Mouse (Mus musculus): ENCODE results near the gene Tlr9. TPM values are rescaled to one million over a fixed set of nuclear protein-coding genes. Genes with fewer than 3 reads are reported as not detected.

Gene Tlr9
- polyA plus RNA-seq, 1 experiment, result not detected

GRCm38 (mm10) chr9:106202819-106203636 lies 19.4 kb upstream of the Tlr9 start, which contains the start of gene Twf2:
Gene Twf2 (plus strand): TSS chr9:106203108.
- Histone ChIP-seq H3K4me1 (ENCODE audit: control insufficient read depth, insufficient read depth, low read length) (0 out of 2 replicates have a peak, but pooled peaks cover 2% of the 10 kb centered on the region), H3K4me3 (ENCODE audit: insufficient read depth, low read length) (peak within 1 kb of the TSS; percentile 52), H3K27ac (ENCODE audit: insufficient read depth, low read length) (0 out of 2 replicates have a peak within 1 kb of the TSS, but pooled peaks have one; percentile 1)
- TF ChIP-seq CTCF (IDR thresholded peaks at IDR 0.05; ENCODE audit: borderline replicate concordance, insufficient read depth, low read length) (no peak), POLR2A (IDR thresholded peaks at IDR 0.05; ENCODE audit: low read depth, low read length) (peak; percentile 80)

DNA sequence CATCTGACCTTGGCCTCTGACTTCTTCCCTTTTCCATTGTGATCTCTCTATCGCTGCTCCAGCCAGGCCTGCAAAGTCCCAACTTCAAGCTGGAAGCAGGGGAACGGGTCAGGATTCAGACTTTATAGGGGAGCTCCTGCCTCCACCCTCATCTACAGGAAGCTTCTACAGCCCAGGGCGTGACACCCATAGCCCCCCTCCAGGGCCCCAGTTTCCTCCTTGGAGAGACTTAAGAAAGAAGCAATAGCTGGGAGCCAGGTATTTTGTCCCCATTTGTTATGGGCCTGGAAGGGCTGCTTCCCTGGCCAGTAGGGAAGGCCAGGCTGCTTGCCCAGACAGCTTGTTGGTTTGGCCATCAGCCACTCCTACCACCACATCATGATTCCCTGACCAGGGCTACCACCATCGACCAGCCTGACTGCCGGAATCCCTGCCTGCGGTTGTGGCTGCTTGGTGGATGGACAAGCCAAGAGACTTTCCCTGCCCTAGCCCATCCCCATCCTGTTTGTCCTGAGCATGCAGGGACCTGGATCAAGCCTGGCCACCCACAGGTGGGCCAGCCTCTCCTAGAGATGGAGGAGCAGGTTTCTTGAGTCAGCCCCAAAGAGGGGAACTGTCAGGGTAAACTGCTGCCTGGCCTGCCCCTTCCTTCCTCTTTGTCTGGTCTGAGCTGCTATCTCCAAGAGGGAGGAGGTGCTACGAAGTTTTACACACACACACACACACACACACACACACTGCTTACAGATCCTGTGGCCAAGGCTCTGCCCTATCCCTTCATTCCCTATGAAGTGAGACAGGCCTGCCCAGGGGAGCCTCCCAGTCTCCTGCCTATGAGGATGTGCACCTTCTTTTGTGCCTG lies 18.2 kb upstream of the Tlr9 start:
- Histone ChIP-seq H3K4me3 (ENCODE audit: insufficient read depth, low read length) (no peak overlapping the region), H3K27ac (ENCODE audit: insufficient read depth, low read length) (no peak overlapping the region), H3K4me1 (ENCODE audit: control insufficient read depth, insufficient read depth, low read length) (0 out of 2 replicates have a peak, but pooled peaks cover 2% of the 10 kb centered on the region)
- TF ChIP-seq POLR2A (IDR thresholded peaks at IDR 0.05; ENCODE audit: low read depth, low read length) (no peak), CTCF (IDR thresholded peaks at IDR 0.05; ENCODE audit: borderline replicate concordance, insufficient read depth, low read length) (no peak)

- H3K27ac ChIP-seq (ENCODE audit: insufficient read depth, low read length), result no peak overlapping the region
- H3K4me1 ChIP-seq (ENCODE audit: control insufficient read depth, insufficient read depth, low read length), result 0 out of 2 replicates have a peak, but pooled peaks cover 2% of the 10 kb centered on the region
- no peak overlapping the region for H3K4me3 ChIP-seq (ENCODE audit: insufficient read depth, low read length)
- no peak for TF ChIP-seq CTCF (IDR thresholded peaks at IDR 0.05; ENCODE audit: borderline replicate concordance, insufficient read depth, low read length)
- TF ChIP-seq POLR2A (IDR thresholded peaks at IDR 0.05; ENCODE audit: low read depth, low read length), result no peak
These were observed 16.6 kb upstream of the Tlr9 start for GRCm38 (mm10) chr9:106205713-106206290.

DNA sequence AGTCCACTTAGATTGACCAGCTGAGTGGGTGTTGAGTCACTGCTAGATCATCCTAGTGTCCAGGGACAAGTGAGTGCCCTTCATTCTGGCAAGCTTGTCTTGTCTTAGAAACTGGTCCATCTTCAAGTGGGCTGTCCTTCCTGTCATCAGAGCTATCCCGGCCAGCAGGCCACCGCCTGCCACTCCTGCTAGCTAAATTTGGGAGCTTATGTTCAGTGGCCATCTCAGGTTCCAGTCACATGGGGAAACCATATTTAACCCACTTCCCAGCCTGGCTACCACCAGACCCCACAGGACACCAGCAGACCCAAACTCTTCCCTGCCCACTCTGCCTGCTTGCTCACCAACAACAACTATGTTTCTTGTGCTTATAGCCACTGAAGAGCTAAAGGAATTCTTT lies 15.9 kb upstream of the Tlr9 start:
- no peak overlapping the region for H3K27ac ChIP-seq (ENCODE audit: insufficient read depth, low read length)
- H3K4me1 ChIP-seq (ENCODE audit: control insufficient read depth, insufficient read depth, low read length), result peaks cover 2% of the 10 kb centered on the region; the same call in 1 of the 2 replicates
- no peak for TF ChIP-seq POLR2A (IDR thresholded peaks at IDR 0.05; ENCODE audit: low read depth, low read length)
- TF ChIP-seq CTCF (IDR thresholded peaks at IDR 0.05; ENCODE audit: borderline replicate concordance, insufficient read depth, low read length), result no peak
- H3K4me3 ChIP-seq (ENCODE audit: insufficient read depth, low read length), result no peak overlapping the region

DNA sequence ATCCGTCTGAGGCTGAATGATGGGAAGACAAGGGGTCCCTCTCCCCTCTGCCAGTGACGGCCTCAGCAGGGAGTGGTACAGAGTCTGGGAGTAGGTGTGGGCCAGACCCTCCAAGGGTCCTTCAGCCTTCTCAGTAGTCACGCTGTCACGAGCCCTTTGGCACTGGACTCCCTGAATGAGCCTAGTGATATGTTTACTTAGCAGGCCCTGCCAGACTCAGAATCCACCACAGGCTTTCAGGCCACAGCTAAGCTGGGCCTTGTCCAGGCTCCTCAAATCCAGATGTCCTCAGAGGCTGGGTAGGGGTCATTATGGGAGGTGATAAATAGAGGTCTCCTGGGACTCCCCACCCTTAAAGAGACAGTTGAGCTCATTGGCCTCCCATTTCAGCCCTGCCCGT lies 14.2 kb upstream of the Tlr9 start:
- peaks cover 2% of the 10 kb centered on the region; the same call in 1 of the 2 replicates for H3K4me1 ChIP-seq (ENCODE audit: control insufficient read depth, insufficient read depth, low read length)
- no peak for TF ChIP-seq POLR2A (IDR thresholded peaks at IDR 0.05; ENCODE audit: low read depth, low read length)
- no peak for TF ChIP-seq CTCF (IDR thresholded peaks at IDR 0.05; ENCODE audit: borderline replicate concordance, insufficient read depth, low read length)
- H3K4me3 ChIP-seq (ENCODE audit: insufficient read depth, low read length), result no peak overlapping the region
- no peak overlapping the region for H3K27ac ChIP-seq (ENCODE audit: insufficient read depth, low read length)

DNA sequence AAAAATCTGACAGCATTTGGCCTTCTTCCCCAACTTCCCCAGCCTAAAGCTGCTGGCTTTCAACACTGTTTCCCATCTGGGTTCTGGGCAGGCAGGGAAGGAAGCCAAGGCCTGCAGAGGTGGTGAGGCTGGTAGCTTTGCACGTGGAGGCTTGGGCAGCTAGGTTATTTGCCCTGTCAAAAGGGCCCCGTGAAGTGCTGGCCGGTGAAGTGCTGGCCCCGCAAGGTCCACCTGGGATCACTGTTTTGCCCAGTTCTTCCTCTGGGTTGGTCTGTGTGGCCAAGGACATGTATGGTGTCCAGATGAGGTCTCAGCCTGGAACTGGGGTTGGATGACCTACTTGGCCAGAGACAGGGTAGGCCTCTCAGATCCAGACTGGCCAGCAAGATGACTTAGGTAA lies 12.4 kb upstream of the Tlr9 start:
- H3K27ac ChIP-seq (ENCODE audit: insufficient read depth, low read length), result no peak overlapping the region
- peaks cover 2% of the 10 kb centered on the region; the same call in 1 of the 2 replicates for H3K4me1 ChIP-seq (ENCODE audit: control insufficient read depth, insufficient read depth, low read length)
- TF ChIP-seq CTCF (IDR thresholded peaks at IDR 0.05; ENCODE audit: borderline replicate concordance, insufficient read depth, low read length) (no peak), POLR2A (IDR thresholded peaks at IDR 0.05; ENCODE audit: low read depth, low read length) (no peak)
- no peak overlapping the region for H3K4me3 ChIP-seq (ENCODE audit: insufficient read depth, low read length)

DNA sequence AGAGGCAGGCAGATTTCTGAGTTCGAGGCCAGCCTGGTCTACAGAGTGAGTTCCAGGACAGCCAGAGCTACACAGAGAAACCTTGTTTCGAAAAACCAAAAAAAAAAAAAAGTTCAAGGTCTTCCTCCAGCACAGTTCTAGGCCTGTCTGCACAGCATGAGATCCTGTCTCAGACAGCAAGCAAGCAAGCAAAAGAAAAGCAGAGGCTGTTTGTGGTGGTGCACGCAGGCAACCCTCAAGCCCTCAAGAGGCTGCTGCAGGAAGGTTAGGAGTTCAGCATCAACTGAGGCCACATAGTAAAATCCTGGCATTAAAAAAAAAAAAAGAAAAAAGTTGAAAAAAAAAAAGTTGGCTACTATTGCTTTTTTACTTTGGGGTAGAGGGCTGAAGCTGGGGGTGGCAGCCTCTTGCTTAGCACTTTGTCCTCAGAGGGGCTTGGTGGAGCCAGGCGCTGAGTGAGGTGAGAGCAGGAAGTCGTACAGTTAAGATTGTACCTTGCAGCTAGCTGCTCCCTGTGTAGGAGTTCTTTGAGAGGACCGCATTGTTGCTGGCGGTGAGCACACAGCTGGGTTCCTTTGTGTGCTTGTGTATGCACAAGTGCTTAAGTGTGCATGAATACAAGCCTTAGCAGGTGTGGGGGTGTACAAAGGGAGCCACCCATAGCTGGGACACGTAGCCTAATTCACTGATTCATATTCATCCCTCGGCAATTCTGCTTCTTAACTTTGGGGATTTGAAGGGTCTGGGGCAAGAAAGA lies 11.4 kb upstream of the Tlr9 start:
- no peak overlapping the region for H3K27ac ChIP-seq (ENCODE audit: insufficient read depth, low read length)
- no peak for TF ChIP-seq POLR2A (IDR thresholded peaks at IDR 0.05; ENCODE audit: low read depth, low read length)
- no peak for TF ChIP-seq CTCF (IDR thresholded peaks at IDR 0.05; ENCODE audit: borderline replicate concordance, insufficient read depth, low read length)
- peaks cover 2% of the 10 kb centered on the region; the same call in 1 of the 2 replicates for H3K4me1 ChIP-seq (ENCODE audit: control insufficient read depth, insufficient read depth, low read length)
- no peak overlapping the region for H3K4me3 ChIP-seq (ENCODE audit: insufficient read depth, low read length)

DNA sequence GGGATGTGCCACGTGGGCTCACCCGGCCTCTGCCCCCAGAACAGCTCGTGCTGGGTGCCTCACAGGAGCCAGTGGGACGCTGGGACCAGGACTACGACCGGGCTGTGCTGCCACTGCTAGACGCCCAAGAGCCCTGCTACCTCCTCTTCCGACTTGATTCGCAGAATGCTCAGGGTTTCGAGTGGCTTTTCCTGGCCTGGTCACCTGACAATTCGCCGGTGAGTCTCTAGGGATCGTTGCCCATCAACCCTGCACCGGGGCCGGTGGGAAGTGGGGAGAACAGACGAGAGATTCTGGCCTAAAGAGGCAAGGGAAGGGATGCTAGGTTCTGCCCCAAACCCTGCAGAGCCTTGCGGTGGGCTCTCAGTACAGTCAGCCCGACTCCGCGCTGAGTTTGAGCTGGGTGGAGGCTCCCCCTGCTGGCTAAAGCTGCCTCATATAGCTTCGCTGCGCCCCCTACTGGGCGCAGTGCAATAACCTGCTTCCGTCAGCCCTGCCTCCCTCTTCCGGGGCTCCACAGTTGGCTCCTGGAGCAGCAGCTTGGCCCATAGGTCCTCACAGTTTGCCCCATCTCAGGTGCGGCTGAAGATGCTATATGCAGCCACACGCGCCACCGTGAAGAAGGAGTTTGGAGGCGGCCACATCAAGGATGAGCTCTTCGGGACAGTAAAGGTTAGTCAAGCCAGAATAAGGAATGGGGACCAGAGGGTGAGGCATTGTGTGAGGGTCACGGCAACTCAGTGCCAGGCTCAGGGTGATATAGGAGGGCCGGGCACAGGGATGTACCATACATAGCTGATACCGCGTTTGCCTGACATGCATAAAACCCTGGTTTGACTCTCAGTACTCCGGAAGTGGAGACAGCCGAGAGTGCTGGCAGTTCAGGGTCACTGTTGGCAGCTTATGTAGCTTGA lies 10.5 kb upstream of the Tlr9 start:
- Histone ChIP-seq H3K4me3 (ENCODE audit: insufficient read depth, low read length) (no peak overlapping the region), H3K27ac (ENCODE audit: insufficient read depth, low read length) (peak overlapping the region; percentile 9; the same call in 1 of the 2 replicates), H3K4me1 (ENCODE audit: control insufficient read depth, insufficient read depth, low read length) (no peaks in the 10 kb centered on the region; the same call in 1 of the 2 replicates)
- TF ChIP-seq CTCF (IDR thresholded peaks at IDR 0.05; ENCODE audit: borderline replicate concordance, insufficient read depth, low read length) (peak; percentile 98), POLR2A (IDR thresholded peaks at IDR 0.05; ENCODE audit: low read depth, low read length) (peak; percentile 43; the same call in 1 of the 2 replicates)
